Mouse (Mus musculus): ENCODE data around the gene Fhl2.

- TF ChIP-seq CTCF (IDR thresholded peaks at IDR 0.05; ENCODE audit: low read depth) (no peak), EP300 (optimal IDR thresholded peaks at IDR 0.05) (no peak)
These were observed at the start of gene Fhl2 for GRCm38 (mm10) chr1:43196661-43197241.
